Mouse (Mus musculus): ENCODE measurements around the gene Lair1.

DNA sequence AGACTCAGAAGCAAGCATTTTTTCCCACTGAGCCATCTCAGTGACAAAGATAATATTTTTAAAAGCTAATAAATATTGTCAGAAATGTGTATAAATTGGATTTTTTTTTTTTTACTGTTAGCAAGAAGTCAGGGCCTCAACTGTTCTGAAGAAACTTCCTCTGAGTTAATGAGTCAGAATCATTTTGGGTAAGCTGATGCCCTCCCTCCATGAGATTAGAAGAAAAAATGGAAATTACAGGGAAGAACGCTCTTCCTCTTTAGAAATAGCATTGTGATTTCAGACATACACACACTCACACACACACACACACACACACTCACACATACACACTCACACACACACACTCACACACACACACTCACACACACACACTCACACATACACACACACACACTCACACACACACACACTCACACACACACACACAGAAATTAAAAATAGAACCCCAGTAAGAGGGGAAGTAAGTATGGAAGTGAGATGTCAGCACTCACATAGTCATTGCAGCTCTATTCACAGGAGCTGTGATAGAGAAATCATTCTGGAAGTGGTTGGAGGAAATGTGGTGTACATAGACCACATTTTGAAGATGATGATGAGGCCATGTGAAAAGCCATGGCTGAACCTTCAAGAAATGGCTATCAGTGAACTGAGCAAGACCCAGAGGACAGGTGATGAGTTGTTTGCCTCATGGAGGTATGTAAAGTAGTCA, 866 bp upstream of the Lair1 start:
- no peak for TF ChIP-seq CTCF (IDR thresholded peaks at IDR 0.05; ENCODE audit: control insufficient read depth, insufficient read depth, low read length)
- no peak for TF ChIP-seq POLR2A (IDR thresholded peaks at IDR 0.05; ENCODE audit: borderline replicate concordance, control insufficient read depth, low read depth, low read length)

Data from bone marrow, adult 2 months (tissue).